Mouse (Mus musculus): ENCODE results near the gene Brca2.

GRCm38 (mm10) chr5:150578613-150579171 lies 56.3 kb downstream of the Brca2 start:
- TF ChIP-seq POLR2A (IDR thresholded peaks at IDR 0.05; ENCODE audit: low read depth, low read length): no peak
- TF ChIP-seq CTCF (conservative IDR thresholded peaks at IDR 0.05; ENCODE audit: insufficient read depth, insufficient read length, low read depth, low read length): no peak

All from kidney, adult 2 months (tissue).